Mouse (Mus musculus) stomach, postnatal 0 days (tissue): ENCODE measurements around the gene Zfp652.

Experiments used
- CTCF ChIP-seq: IDR thresholded peaks from 2 replicates; pipeline ENCODE4 v1.5.1; 2016; ENCODE audit warnings: antibody characterized with exemption, low read depth, mild to moderate bottlenecking, moderate library complexity
- EP300 ChIP-seq: optimal IDR thresholded peaks from 2 replicates; pipeline ENCODE3; 2016; ENCODE audit warnings: antibody characterized with exemption

DNA sequence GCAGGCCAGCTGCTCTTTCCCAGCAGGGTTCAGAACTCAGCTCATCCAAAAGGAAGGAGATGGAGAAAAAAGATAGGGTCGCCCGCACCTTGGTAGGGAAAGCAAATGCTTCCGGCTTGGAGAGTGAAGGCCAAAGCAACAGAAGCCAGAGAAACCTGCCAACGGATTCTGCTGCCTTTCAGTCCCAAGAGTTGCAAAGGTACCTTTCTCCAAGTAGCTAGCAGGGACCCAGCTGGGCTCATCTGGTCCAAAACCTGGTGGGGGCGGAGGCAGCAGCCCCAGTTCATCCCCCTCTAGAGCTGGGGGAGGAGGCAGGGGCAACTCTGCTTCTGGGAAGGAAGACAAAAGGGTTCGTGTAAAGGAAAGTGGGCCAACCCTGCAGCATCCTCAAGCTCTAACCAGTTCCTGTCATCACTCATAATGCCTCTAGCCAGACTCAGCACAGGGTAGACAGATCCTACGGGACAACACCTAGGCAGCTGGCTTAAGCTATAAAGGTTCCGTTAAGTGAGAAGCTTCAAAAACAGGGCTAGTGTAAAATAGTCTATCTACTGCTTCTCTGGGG, 120.6 kb downstream of the Zfp652 start:
- no peak for TF ChIP-seq CTCF
- TF ChIP-seq EP300: no peak
